Mouse (Mus musculus) thymus, adult 2 months (tissue): Measurements from ENCODE around the gene Smap1. TPM values are rescaled to one million over a fixed set of nuclear protein-coding genes. Genes with fewer than 3 reads are reported as not detected.

Experiments
- DNase-seq: peaks from one replicate; pipeline ENCODE4 v3.0.0; 2021
- H3K27ac ChIP-seq: fragments of 200-500 bp; 2 replicates; pipeline ENCODE4 v1.5.1; 2012; ENCODE audit warnings: low read length, control low read depth; ENCODE audit not compliant: control insufficient read depth, insufficient read depth
- H3K27me3 ChIP-seq: fragments of 200-500 bp; 2 replicates; pipeline ENCODE4 v1.6.1; 2012; ENCODE audit warnings: mild to moderate bottlenecking, low read length, moderate library complexity, mixed read lengths; ENCODE audit not compliant: control insufficient read depth, insufficient read depth
- H3K36me3 ChIP-seq: fragments of 200-500 bp; 2 replicates; pipeline ENCODE4 v1.6.1; 2012; ENCODE audit warnings: mild to moderate bottlenecking, low read length, moderate library complexity; ENCODE audit not compliant: control insufficient read depth, insufficient read depth
- H3K4me1 ChIP-seq: fragments of 200-500 bp; replicated peaks from 2 replicates; pipeline ENCODE4 v1.6.1; 2012; ENCODE audit warnings: low read length; ENCODE audit not compliant: control insufficient read depth, insufficient read depth
- H3K4me3 ChIP-seq: fragments of 200-500 bp; 2 replicates; pipeline ENCODE4 v1.5.1; 2012; ENCODE audit warnings: mild to moderate bottlenecking, low read length, control low read depth, moderate library complexity; ENCODE audit not compliant: control insufficient read depth, insufficient read depth
- CTCF ChIP-seq: fragments of 200-500 bp; IDR thresholded peaks from 2 replicates; pipeline ENCODE4 v1.5.1; 2012; ENCODE audit warnings: mild to moderate bottlenecking, control low read depth, low read length, moderate library complexity, borderline replicate concordance; ENCODE audit not compliant: control insufficient read depth, poor library complexity, insufficient read depth; ENCODE audit errors: extremely low read depth
- POLR2A ChIP-seq: fragments of 200-500 bp; IDR thresholded peaks from 2 replicates; pipeline ENCODE4 v1.6.1; 2012; ENCODE audit warnings: mild to moderate bottlenecking, low read length, control low read depth, moderate library complexity; ENCODE audit not compliant: control insufficient read depth, poor library complexity, insufficient read depth; ENCODE audit errors: extremely low read depth
- WGBS: fragments of 180-500 bp; shearing (Covaris S2); methylation state at CpG from one replicate; pipeline ENCODE4 v1.1.7; 2018; 5-methylcytosine and 5-hydroxymethylcytosine counted together
- polyA plus RNA-seq: library from polyadenylated mRNA; depleted of rRNA; stranded (reverse); fragments of >200 nt; gene quantifications from 2 replicates; pipeline ENCODE4 v1.2.3, GENCODE M21; 2012

The Smap1 gene
- polyA plus RNA-seq, 1 experiment, result 43.7 TPM

GRCm38 (mm10) chr1:23922530-23922884, 390 bp upstream of the Smap1 start:
- no peak overlapping the region for H3K27ac ChIP-seq
- H3K4me3 ChIP-seq, result peak overlapping the region; percentile 48

DNA sequence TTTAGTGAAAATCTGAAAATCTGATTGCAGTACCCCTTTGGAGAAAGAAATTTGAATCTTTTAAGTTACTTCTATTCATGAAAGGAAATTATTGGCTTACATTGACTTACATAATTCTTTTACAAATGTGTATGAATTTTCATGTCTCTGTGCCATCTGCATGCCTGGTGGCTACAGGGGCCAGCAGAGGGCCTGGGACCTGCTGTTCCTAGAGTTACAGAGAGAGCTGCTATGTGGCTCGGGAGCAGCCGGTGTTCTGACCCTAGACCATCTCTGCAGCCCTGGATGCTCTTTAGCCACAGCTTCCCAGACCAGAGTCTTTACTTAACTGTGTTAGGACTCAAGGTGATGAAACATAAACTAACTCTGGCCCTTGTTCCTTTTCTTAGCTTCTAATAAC, 1.8 kb downstream of the Smap1 start:
- H3K27ac ChIP-seq, result no peak overlapping the region
- H3K27me3 ChIP-seq, result no peaks in the 10 kb centered on the region
- no peak for DNase-seq
- no peak overlapping the region for H3K4me3 ChIP-seq
- peaks cover 5% of the 10 kb centered on the region; the same call in 1 of the 2 replicates for H3K4me1 ChIP-seq
- WGBS, result 53% methylated on average over 2 of the region's 2 CpGs
- H3K36me3 ChIP-seq, result no peaks in the 10 kb centered on the region
- no peak for TF ChIP-seq POLR2A
- TF ChIP-seq CTCF, result no peak

More at GRCm38 (mm10) chr1:23922530-23922884, 390 bp upstream of the Smap1 start:
- Histone ChIP-seq H3K27me3 (no peaks in the 10 kb centered on the region), H3K36me3 (no peaks in the 10 kb centered on the region), H3K4me1 (peaks cover 5% of the 10 kb centered on the region; the same call in 1 of the 2 replicates)
- TF ChIP-seq POLR2A (no peak), CTCF (no peak)
- 36% methylated on average over 9 of the region's 9 CpGs for WGBS
- DNase-seq, result no peak

- Histone ChIP-seq H3K27ac (no peak overlapping the region), H3K36me3 (no peaks in the 10 kb centered on the region), H3K4me3 (no peak overlapping the region), H3K4me1 (peaks cover 5% of the 10 kb centered on the region; the same call in 1 of the 2 replicates), H3K27me3 (no peaks in the 10 kb centered on the region)
- DNase-seq, result no peak
- TF ChIP-seq CTCF (no peak), POLR2A (no peak)
- WGBS, result 97% methylated on average over 4 of the region's 4 CpGs
These were observed 3.0 kb downstream of the Smap1 start for GRCm38 (mm10) chr1:23919086-23919485.

DNA sequence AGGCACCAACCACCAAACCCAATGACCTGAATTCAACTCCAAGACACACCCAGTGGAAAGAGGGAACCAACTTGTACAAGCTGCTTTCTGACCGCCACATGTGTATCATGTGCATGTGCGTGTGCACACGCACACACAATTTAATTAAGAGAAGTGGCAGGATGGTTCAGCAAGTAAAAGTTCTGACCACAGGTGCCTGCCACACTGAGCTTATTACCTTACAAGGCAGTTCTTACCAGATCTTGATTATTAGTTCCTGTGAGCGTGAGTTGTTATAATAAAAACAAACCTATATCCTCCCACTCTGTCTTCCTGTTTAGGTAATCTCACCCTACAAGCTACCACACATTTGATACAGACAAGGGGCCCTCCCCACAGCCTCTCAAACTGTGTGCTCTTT, 6.6 kb downstream of the Smap1 start:
- no peak for TF ChIP-seq POLR2A
- no peak for TF ChIP-seq CTCF
- H3K27me3 ChIP-seq, result no peaks in the 10 kb centered on the region
- no peak for DNase-seq
- H3K27ac ChIP-seq, result no peak overlapping the region
- H3K4me3 ChIP-seq, result no peak overlapping the region
- peaks cover 2% of the 10 kb centered on the region; the same call in 1 of the 2 replicates for H3K4me1 ChIP-seq
- H3K36me3 ChIP-seq, result no peaks in the 10 kb centered on the region
- WGBS, result 83% methylated on average over 4 of the region's 4 CpGs

- WGBS, result 87% methylated on average over 2 of the region's 2 CpGs
- Histone ChIP-seq H3K27me3 (no peaks in the 10 kb centered on the region), H3K27ac (no peak overlapping the region), H3K36me3 (no peaks in the 10 kb centered on the region), H3K4me1 (no peaks in the 10 kb centered on the region), H3K4me3 (no peak overlapping the region)
- TF ChIP-seq CTCF (no peak), POLR2A (no peak)
- no peak for DNase-seq
These were observed 9.1 kb downstream of the Smap1 start for GRCm38 (mm10) chr1:23912988-23913387.

DNA sequence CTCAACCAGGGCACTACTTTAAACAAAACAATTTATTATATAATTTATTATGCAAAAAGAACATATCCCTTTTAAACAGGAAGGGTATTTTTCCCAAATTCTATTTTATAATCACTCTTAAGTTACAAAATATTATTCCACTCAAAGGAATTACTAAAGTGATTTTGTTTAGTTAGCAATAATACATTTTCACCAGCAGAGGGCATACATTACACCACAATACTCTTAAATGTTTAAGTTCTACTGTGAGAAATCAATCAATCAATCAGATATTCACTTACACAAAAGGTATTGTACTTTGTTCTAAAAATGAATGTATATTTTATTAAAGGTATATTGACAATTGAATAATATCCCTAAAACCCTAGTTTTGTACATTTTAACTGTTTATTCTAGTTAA, 16.0 kb downstream of the Smap1 start:
- H3K36me3 ChIP-seq, result no peaks in the 10 kb centered on the region
- no peak overlapping the region for H3K4me3 ChIP-seq
- H3K27me3 ChIP-seq, result no peaks in the 10 kb centered on the region
- H3K4me1 ChIP-seq, result no peaks in the 10 kb centered on the region
- DNase-seq, result no peak
- no peak overlapping the region for H3K27ac ChIP-seq
- TF ChIP-seq POLR2A, result no peak
- TF ChIP-seq CTCF, result no peak

DNA sequence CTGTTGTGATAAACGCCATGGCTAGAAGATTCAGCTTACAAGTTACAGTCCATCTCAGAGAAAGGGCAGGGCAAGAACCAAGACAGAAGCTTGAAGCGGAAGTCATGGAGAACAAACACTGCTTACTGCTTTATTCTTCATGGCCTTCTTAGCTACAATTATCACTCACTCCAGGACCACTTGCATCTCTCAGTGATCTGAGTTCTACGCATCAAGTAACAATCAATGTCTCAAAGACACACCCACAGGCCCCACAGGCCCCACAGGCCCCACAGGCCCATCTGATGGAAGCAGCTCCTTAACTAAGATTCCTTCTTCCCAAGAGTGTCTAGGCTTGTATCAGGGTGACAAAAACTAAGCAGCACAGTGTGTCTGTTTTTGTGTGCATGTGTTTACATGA, 18.8 kb downstream of the Smap1 start:
- Histone ChIP-seq H3K27ac (no peak overlapping the region), H3K27me3 (no peaks in the 10 kb centered on the region), H3K36me3 (no peaks in the 10 kb centered on the region), H3K4me1 (no peaks in the 10 kb centered on the region), H3K4me3 (no peak overlapping the region)
- TF ChIP-seq POLR2A, result no peak
- 95% methylated on average over 3 of the region's 3 CpGs for WGBS
- DNase-seq, result no peak
